Mouse (Mus musculus) liver, adult 2 months (tissue): ENCODE data around the gene Sh3tc1.

Experiments
- CTCF ChIP-seq: fragments of 200-500 bp; IDR thresholded peaks from 2 replicates; pipeline ENCODE4 v1.5.1; 2011; ENCODE audit warnings: low read depth, low read length, control low read depth
- POLR2A ChIP-seq: fragments of 200-500 bp; IDR thresholded peaks from 2 replicates; pipeline ENCODE4 v1.6.1; 2011; ENCODE audit warnings: low read length, control low read depth; ENCODE audit not compliant: insufficient read depth; ENCODE audit errors: extremely low read depth

DNA sequence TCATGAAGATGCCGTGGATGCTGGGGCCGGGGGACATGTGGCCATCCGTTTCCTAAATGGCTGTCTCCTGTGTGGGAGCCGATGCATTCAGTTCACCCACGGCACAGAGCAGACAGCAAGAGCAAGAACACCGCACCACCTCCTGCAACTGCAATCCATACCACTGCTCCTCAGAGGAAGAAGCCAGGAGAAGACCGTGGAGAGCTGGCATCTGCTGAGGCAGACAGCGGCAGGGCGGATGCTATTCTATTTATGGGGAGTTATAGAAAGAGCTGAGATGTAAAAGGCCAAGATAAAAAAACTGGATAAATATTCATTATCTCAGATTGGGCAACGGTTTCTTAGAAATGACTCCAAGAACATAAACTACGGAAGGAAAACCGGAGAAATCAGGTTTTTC is 48.1 kb upstream of the Sh3tc1 start:
- no peak for TF ChIP-seq POLR2A
- TF ChIP-seq CTCF, result no peak
